Mouse (Mus musculus) heart, postnatal 0 days (tissue): ENCODE results near the gene Gm10392.

Experiments
- CTCF ChIP-seq: IDR thresholded peaks from 2 replicates; pipeline ENCODE4 v1.5.1; 2016; ENCODE audit warnings: antibody characterized with exemption, control low read depth, low read depth
- EP300 ChIP-seq: IDR thresholded peaks from 2 replicates; pipeline ENCODE4 v1.6.1; 2016; ENCODE audit warnings: antibody characterized with exemption, low read depth

DNA sequence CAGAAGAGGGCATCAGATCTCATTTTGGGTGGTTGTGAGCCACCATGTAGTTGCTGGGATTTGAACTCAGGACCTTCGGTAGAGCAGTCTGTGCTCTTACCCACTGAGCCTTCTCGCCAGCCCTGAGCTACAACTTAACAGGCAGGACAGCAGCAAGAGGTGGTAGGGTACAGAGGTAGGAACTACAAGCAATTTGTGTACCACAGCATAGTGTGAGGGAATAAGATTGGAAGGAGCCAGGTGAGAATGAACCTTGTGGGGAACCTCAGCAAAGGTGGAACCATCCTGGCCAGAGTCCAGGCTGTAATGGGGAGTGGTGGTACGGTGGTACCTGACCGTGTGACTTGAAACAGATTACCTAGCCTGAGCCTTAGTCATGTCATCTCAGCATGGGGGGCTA lies 17.0 kb downstream of the Gm10392 start:
- TF ChIP-seq CTCF (no peak), EP300 (no peak)
